Mouse (Mus musculus): ENCODE measurements around the gene Eif3f.

DNA sequence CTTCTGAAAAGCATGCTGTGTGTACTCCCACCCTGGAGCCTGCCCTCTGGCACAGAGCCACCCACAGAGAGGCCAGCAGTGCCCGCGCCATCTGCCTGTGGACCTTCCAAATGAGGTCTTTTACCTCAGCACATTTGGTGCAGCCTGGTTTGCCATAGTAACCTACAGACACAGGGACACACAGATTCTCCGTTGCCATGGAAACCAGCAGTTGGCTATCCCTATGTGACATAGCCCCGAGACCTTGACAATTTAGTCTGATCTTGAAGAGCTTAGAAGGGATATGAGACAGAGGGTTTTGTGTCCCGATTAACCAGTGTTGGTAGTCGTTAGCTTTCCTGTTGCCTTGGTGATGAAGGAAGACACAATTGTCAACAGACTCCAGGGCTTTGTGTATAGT, 38.1 kb downstream of the Eif3f start:
- TF ChIP-seq POLR2A (IDR thresholded peaks at IDR 0.05; ENCODE audit: insufficient read depth, low read depth, low read length) = no peak
- TF ChIP-seq CTCF (IDR thresholded peaks at IDR 0.05; ENCODE audit: insufficient read depth, low read depth, low read length) = no peak

Measured in olfactory bulb, adult 2 months (tissue).